Mouse (Mus musculus) right cerebral cortex, postnatal 4 days (tissue): ENCODE data around the gene Hecw2.

ENCODE experiments used
- DNase-seq: peaks from one replicate; pipeline ENCODE4 v3.0.0-alpha.2; 2022

The Hecw2 gene

GRCm38 (mm10) chr1:53775036-53775435 lies 419.9 kb downstream of the Hecw2 start:
- DNase-seq: no peak

- DNase-seq: no peak
Measured at GRCm38 (mm10) chr1:53774571-53774970, 420.4 kb downstream of the Hecw2 start.

GRCm38 (mm10) chr1:53773994-53774393 lies 421.0 kb downstream of the Hecw2 start:
- no peak for DNase-seq

GRCm38 (mm10) chr1:53772967-53773366 lies 422.0 kb downstream of the Hecw2 start:
- DNase-seq: no peak

- DNase-seq: no peak
Measured at GRCm38 (mm10) chr1:53771476-53771875, 423.5 kb downstream of the Hecw2 start.

- no peak for DNase-seq
Measured at GRCm38 (mm10) chr1:53766112-53766511, 428.9 kb downstream of the Hecw2 start.

- DNase-seq: no peak
Measured at GRCm38 (mm10) chr1:53757316-53757715, 437.7 kb downstream of the Hecw2 start.
